Mouse (Mus musculus): Measurements from ENCODE around the gene Hacd4. TPM values are rescaled to one million over a fixed set of nuclear protein-coding genes. Genes with fewer than 3 reads are reported as not detected.

Gene Hacd4
- total RNA-seq (2021), result 1 to 10 TPM; 2.4 to 2.8 TPM
- long read RNA-seq, experiment 1, full-length matches to known transcripts, result 1 of 2 reads
- long read RNA-seq, experiment 1, partial matches to known transcripts, result 0 of 2 reads
- long read RNA-seq, experiment 1, other reads (novel, unspliced or antisense), result 1 of 2 reads
- long read RNA-seq, experiment 2, full-length matches to known transcripts, result 2 of 2 reads
- long read RNA-seq, experiment 2, partial matches to known transcripts, result 0 of 2 reads
- long read RNA-seq, experiment 2, other reads (novel, unspliced or antisense), result 0 of 2 reads

GRCm38 (mm10) chr4:88438326-88438989 lies at the start of gene Hacd4:
Gene Hacd4 (minus strand): TSS chr4:88438928.
- peak; percentile 36 for DNase-seq

GRCm38 (mm10) chr4:88488107-88488506 lies 49.4 kb upstream of the Hacd4 start:
- no peak for DNase-seq

GRCm38 (mm10) chr4:88480130-88480529 lies 41.4 kb upstream of the Hacd4 start:
- no peak for DNase-seq

- DNase-seq, result no peak
Measured at GRCm38 (mm10) chr4:88478809-88479186, 40.1 kb upstream of the Hacd4 start.

- no peak for DNase-seq
Measured at GRCm38 (mm10) chr4:88478177-88478808, 39.6 kb upstream of the Hacd4 start.

- DNase-seq, result no peak
Measured at GRCm38 (mm10) chr4:88476511-88477210, 37.9 kb upstream of the Hacd4 start.

- no peak for DNase-seq
Measured at GRCm38 (mm10) chr4:88476084-88476483, 37.4 kb upstream of the Hacd4 start.

- DNase-seq, result no peak
Measured at GRCm38 (mm10) chr4:88471528-88471927, 32.8 kb upstream of the Hacd4 start.

- DNase-seq, result no peak
Measured at GRCm38 (mm10) chr4:88464574-88464973, 25.8 kb upstream of the Hacd4 start.

- DNase-seq, result no peak
Measured at GRCm38 (mm10) chr4:88462981-88463646, 24.4 kb upstream of the Hacd4 start.

- no peak for DNase-seq
Measured at GRCm38 (mm10) chr4:88462501-88462900, 23.8 kb upstream of the Hacd4 start.

- no peak for DNase-seq
Measured at GRCm38 (mm10) chr4:88461315-88461714, 22.6 kb upstream of the Hacd4 start.

GRCm38 (mm10) chr4:88458673-88459072 lies 19.9 kb upstream of the Hacd4 start:
- DNase-seq, result no peak

GRCm38 (mm10) chr4:88458093-88458492 lies 19.4 kb upstream of the Hacd4 start:
- no peak for DNase-seq

GRCm38 (mm10) chr4:88450087-88450765 lies 11.5 kb upstream of the Hacd4 start:
- DNase-seq, result no peak

GRCm38 (mm10) chr4:88448976-88449375 lies 10.2 kb upstream of the Hacd4 start:
- no peak for DNase-seq

- DNase-seq, result no peak
Measured at GRCm38 (mm10) chr4:88440814-88441213, 2.1 kb upstream of the Hacd4 start.

GRCm38 (mm10) chr4:88439669-88440123 lies 968 bp upstream of the Hacd4 start:
- DNase-seq, result no peak

- DNase-seq, result no peak
Measured at GRCm38 (mm10) chr4:88438990-88439329, 232 bp upstream of the Hacd4 start.

- DNase-seq, result no peak
Measured at GRCm38 (mm10) chr4:88437917-88438316, 811 bp downstream of the Hacd4 start.

GRCm38 (mm10) chr4:88437166-88437565 lies 1.6 kb downstream of the Hacd4 start:
- DNase-seq, result no peak

Data from gastrocnemius, postnatal 10 days (tissue).